Mouse (Mus musculus) ES-E14 (cell line): ENCODE measurements at regions not wholly inside any gene's neighbourhood (a gene's known extent, or its start where the extent isn't known, plus 50 kb on each side); places are given as distances from the start of the nearest gene placed in this dataset.

Source experiments
- HCFC1 ChIP-seq: IDR thresholded peaks from 2 replicates; pipeline ENCODE4 v1.6.1; 2012; ENCODE audit warnings: low read length, inconsistent platforms, borderline replicate concordance; ENCODE audit not compliant: insufficient read depth
- MAFK ChIP-seq: IDR thresholded peaks from 2 replicates; pipeline ENCODE4 v1.6.1; 2014; ENCODE audit warnings: mild to moderate bottlenecking, low read depth, low read length, inconsistent platforms; ENCODE audit not compliant: insufficient read depth
- ZNF384 ChIP-seq: IDR thresholded peaks from 2 replicates; pipeline ENCODE4 v1.6.1; 2012; ENCODE audit warnings: low read depth, low read length, inconsistent platforms

- TF ChIP-seq MAFK (no peak), ZNF384 (no peak), HCFC1 (no peak)
Observed at GRCm38 (mm10) chr4:31698506-31698782, 265.5 kb upstream of the Map3k7 start.
